ENCODE assay signal across 27 mouse cellular contexts in the genomic region with DNA sequence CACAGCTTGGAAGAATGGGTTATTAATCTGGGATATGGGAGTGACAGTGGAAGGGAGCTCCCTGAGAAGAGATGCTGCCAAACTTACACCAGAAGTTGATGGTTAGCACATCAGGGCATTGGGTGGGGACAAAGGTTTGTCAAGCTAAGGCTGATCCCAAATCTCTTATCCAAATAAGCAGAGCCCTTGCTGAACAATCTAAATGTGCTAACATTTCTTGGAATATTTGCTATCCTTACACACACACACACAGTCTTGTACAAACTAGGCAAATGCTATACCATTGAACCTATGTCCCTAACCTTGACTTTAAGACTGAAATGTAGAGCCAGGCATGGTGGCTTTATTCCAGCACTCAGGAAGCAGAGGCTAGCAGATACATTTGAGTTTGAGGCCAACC. TPM values are rescaled to one million over a fixed set of nuclear protein-coding genes. Genes with fewer than 3 reads are reported as not detected.
A peak's percentile ranks its signal among the peaks of the same experiment; 100 is the strongest.
DNase-seq lines count a peak whose midpoint lies in the region; ATAC-seq and TF ChIP-seq lines count a peak whose summit lies in the region.
"Had no signal": no experiment of that assay in that cellular context is flagged by ENCODE, and none has a peak within 500 bp of the region (broad histone marks: within the 10 kb centered on the region; RNA-seq: fewer than 3 reads in every experiment).

No protein-coding gene starts in this region.

- no peak overlapping the region for H3K4me3 ChIP-seq in liver, embryonic 11.5 days (ENCODE audit: low read depth, low read length)
- H3K4me3 ChIP-seq in liver, embryonic 14.5 days (ENCODE audit: insufficient read depth in 1 of 2, low read depth in 2 of 2, low read length in 2 of 2): no peak overlapping the region
- no peak overlapping the region for H3K4me3 ChIP-seq in liver, postnatal 0 days (ENCODE audit: low read depth, low read length)
- H3K4me3 ChIP-seq in hindbrain, embryonic 14.5 days (replicated peaks; ENCODE audit: low read length): no peak overlapping the region
- H3K4me3 ChIP-seq: embryonic facial prominence, embryonic 12.5 days; embryonic facial prominence, embryonic 15.5 days; forebrain, embryonic 12.5 days; forebrain, embryonic 15.5 days; heart, embryonic 12.5 days; heart, embryonic 15.5 days; hindbrain, embryonic 10.5 days; hindbrain, embryonic 13.5 days had no signal

- ATAC-seq in liver, embryonic 11.5 days (replicated peaks; ENCODE audit: low FRiP score): peak; percentile 77
- ATAC-seq in liver, embryonic 14.5 days (ENCODE audit: insufficient read depth): peak; percentile 79
- ATAC-seq in liver, postnatal 0 days: peak; percentile 79
- no peak for ATAC-seq in hindbrain, embryonic 14.5 days (ENCODE audit: low FRiP score)
- ATAC-seq: activated CD4-positive, CD25-positive, alpha-beta regulatory T cell, adult 4 months; forebrain, embryonic 15.5 days; hindbrain, postnatal 0 days had no signal

- no peak overlapping the region for H3K9ac ChIP-seq in liver, embryonic 11.5 days (ENCODE audit: low read depth, low read length)
- H3K9ac ChIP-seq in liver, embryonic 14.5 days (replicated peaks): no peak overlapping the region; the same call in 1 of the 2 replicates
- H3K9ac ChIP-seq in liver, postnatal 0 days (replicated peaks): no peak overlapping the region
- no peak overlapping the region for H3K9ac ChIP-seq in hindbrain, embryonic 14.5 days
- H3K9ac ChIP-seq: embryonic facial prominence, embryonic 12.5 days; embryonic facial prominence, embryonic 15.5 days; forebrain, embryonic 12.5 days; forebrain, embryonic 15.5 days; heart, embryonic 12.5 days; heart, embryonic 15.5 days; hindbrain, embryonic 13.5 days had no signal

- DNase-seq in liver, embryonic 11.5 days (ENCODE audit: low spot score): no peak
- DNase-seq in liver: no peak
- peak in 1 of 3 experiments; percentile 69 for DNase-seq in liver, embryonic 14.5 days (ENCODE audit: low read depth in 3 of 3, low spot score in 3 of 3)
- no peak for DNase-seq in liver, postnatal 0 days
- no peak for DNase-seq in hindbrain, embryonic 14.5 days (ENCODE audit: low spot score)
- DNase-seq in thymus, postnatal 14 days: no peak
- DNase-seq: adrenal gland, adult 8-10 months; adrenal gland, postnatal 36 days; cerebellum, adult 11 months; cerebellum, adult 2 months; cerebellum, adult 9-11 months; cerebellum, postnatal 25 days; gastrocnemius, postnatal 25 days; heart, adult 18-20 months; heart, postnatal 10 days; heart, postnatal 36 days had no signal

- H3K4me2 ChIP-seq in liver, embryonic 11.5 days: no peak overlapping the region
- peak overlapping the region; percentile 27 for H3K4me2 ChIP-seq in liver, embryonic 14.5 days (ENCODE audit: low read depth)
- no peak overlapping the region for H3K4me2 ChIP-seq in liver, postnatal 0 days (ENCODE audit: low read depth, low read length)
- H3K4me2 ChIP-seq in hindbrain, embryonic 14.5 days (replicated peaks): no peak overlapping the region
- H3K4me2 ChIP-seq: embryonic facial prominence, embryonic 12.5 days; embryonic facial prominence, embryonic 15.5 days; forebrain, embryonic 12.5 days; forebrain, embryonic 15.5 days; heart, embryonic 12.5 days; heart, embryonic 15.5 days; hindbrain, embryonic 13.5 days had no signal

- no peaks in the 10 kb centered on the region for H3K27me3 ChIP-seq in liver, embryonic 11.5 days (replicated peaks; ENCODE audit: control insufficient read depth, insufficient read depth, low read length)
- H3K27me3 ChIP-seq in liver, embryonic 14.5 days (ENCODE audit: control insufficient read depth, insufficient read depth, low read length): no peaks in the 10 kb centered on the region
- no peaks in the 10 kb centered on the region for H3K27me3 ChIP-seq in liver, postnatal 0 days (ENCODE audit: insufficient read depth, low read length)
- no peaks in the 10 kb centered on the region for H3K27me3 ChIP-seq in hindbrain, embryonic 14.5 days (ENCODE audit: control insufficient read depth, insufficient read depth, low read length)
- H3K27me3 ChIP-seq: embryonic facial prominence, embryonic 12.5 days; embryonic facial prominence, embryonic 15.5 days; forebrain, embryonic 12.5 days; forebrain, embryonic 15.5 days; heart, embryonic 12.5 days; heart, embryonic 15.5 days; hindbrain, embryonic 13.5 days had no signal

- no peak for TF ChIP-seq CTCF in liver, embryonic 14.5 days (IDR thresholded peaks at IDR 0.05; ENCODE audit: low read depth)
- no peak for TF ChIP-seq CTCF in liver, postnatal 0 days (IDR thresholded peaks at IDR 0.05; ENCODE audit: low read depth)

- H3K4me1 ChIP-seq in liver, embryonic 11.5 days (replicated peaks; ENCODE audit: control insufficient read depth, insufficient read depth, low read length): peaks cover 5% of the 10 kb centered on the region
- peaks cover 25 to 29% of the 10 kb centered on the region in 2 experiments for H3K4me1 ChIP-seq in liver, embryonic 14.5 days (replicated peaks; ENCODE audit: control insufficient read depth in 2 of 2, insufficient read depth in 2 of 2, low read length in 1 of 2)
- peaks cover 13% of the 10 kb centered on the region for H3K4me1 ChIP-seq in liver, postnatal 0 days (ENCODE audit: insufficient read depth)
- no peaks in the 10 kb centered on the region for H3K4me1 ChIP-seq in hindbrain, embryonic 14.5 days (replicated peaks; ENCODE audit: control insufficient read depth, insufficient read depth, low read length)
- H3K4me1 ChIP-seq: embryonic facial prominence, embryonic 12.5 days; embryonic facial prominence, embryonic 15.5 days; forebrain, embryonic 12.5 days; forebrain, embryonic 15.5 days; heart, embryonic 12.5 days; heart, embryonic 15.5 days; hindbrain, embryonic 10.5 days; hindbrain, embryonic 13.5 days had no signal

- H3K36me3 ChIP-seq in liver, embryonic 11.5 days (ENCODE audit: control insufficient read depth, insufficient read depth, low read length): peaks cover 19% of the 10 kb centered on the region
- H3K36me3 ChIP-seq in liver, embryonic 14.5 days (replicated peaks; ENCODE audit: control insufficient read depth, insufficient read depth, low read depth): peaks cover 10% of the 10 kb centered on the region
- H3K36me3 ChIP-seq in liver, postnatal 0 days (replicated peaks; ENCODE audit: insufficient read depth, low read length): peaks cover 13% of the 10 kb centered on the region
- peaks cover 38% of the 10 kb centered on the region for H3K36me3 ChIP-seq in hindbrain, embryonic 14.5 days (replicated peaks; ENCODE audit: control insufficient read depth, insufficient read depth)

- H3K9me3 ChIP-seq in liver, embryonic 11.5 days (ENCODE audit: control insufficient read depth, low read length): no peaks in the 10 kb centered on the region
- H3K9me3 ChIP-seq in liver, embryonic 14.5 days (ENCODE audit: control insufficient read depth, low read length): no peaks in the 10 kb centered on the region
- no peaks in the 10 kb centered on the region for H3K9me3 ChIP-seq in liver, postnatal 0 days (ENCODE audit: low read length)
- no peaks in the 10 kb centered on the region for H3K9me3 ChIP-seq in hindbrain, embryonic 14.5 days (ENCODE audit: control insufficient read depth, low read length)
- H3K9me3 ChIP-seq: embryonic facial prominence, embryonic 12.5 days; embryonic facial prominence, embryonic 15.5 days; forebrain, embryonic 12.5 days; forebrain, embryonic 15.5 days; heart, embryonic 12.5 days; heart, embryonic 15.5 days; hindbrain, embryonic 10.5 days; hindbrain, embryonic 13.5 days had no signal

- peak overlapping the region; percentile 1; the same call in 1 of the 2 replicates for H3K27ac ChIP-seq in liver, embryonic 11.5 days (ENCODE audit: low read depth, low read length)
- peak overlapping the region; percentile 66 for H3K27ac ChIP-seq in liver, embryonic 14.5 days
- peak overlapping the region; percentile 55 for H3K27ac ChIP-seq in liver, postnatal 0 days (ENCODE audit: low read depth)
- no peak overlapping the region for H3K27ac ChIP-seq in hindbrain, embryonic 14.5 days
- H3K27ac ChIP-seq: embryonic facial prominence, embryonic 12.5 days; embryonic facial prominence, embryonic 15.5 days; forebrain, embryonic 12.5 days; forebrain, embryonic 15.5 days; heart, embryonic 15.5 days; hindbrain, embryonic 10.5 days; hindbrain, embryonic 13.5 days; hindbrain, postnatal 0 days had no signal

- TF ChIP-seq EP300 in liver, embryonic 14.5 days (IDR thresholded peaks at IDR 0.05; ENCODE audit: low read depth): peak; percentile 65
- TF ChIP-seq EP300 in liver, postnatal 0 days (IDR thresholded peaks at IDR 0.05; ENCODE audit: low read depth): peak; percentile 87

RNA-seq across cellular contexts. Expression of gene Gm10842, which starts 3.1 kb away (rescaled TPM):
- polyA plus RNA-seq in liver, embryonic 11.5 days (2014; fragmentation: Nextera tagmentation; extraction: Ambion mirVana): not detected in 2 replicates
- polyA plus RNA-seq in liver, embryonic 14.5 days (2012; rRNA removed): not detected in 2 replicates
- polyA plus RNA-seq in liver, embryonic 14.5 days (2014; fragmentation: Nextera tagmentation; extraction: Ambion mirVana): not detected in 2 replicates
- polyA plus RNA-seq in liver, postnatal 0 days (2015; fragmentation: Nextera tagmentation; extraction: Ambion mirVana): not detected in 2 replicates
- not detected in 2 replicates for polyA plus RNA-seq in hindbrain, embryonic 14.5 days (2014; fragmentation: Nextera tagmentation; extraction: Ambion mirVana)
- polyA plus RNA-seq: activated CD4-positive, CD25-positive, alpha-beta regulatory T cell, adult 4 months; cerebellum, adult 2 months; embryonic facial prominence, embryonic 12.5 days; embryonic facial prominence, embryonic 15.5 days; forebrain, embryonic 12.5 days; forebrain, embryonic 15.5 days; gonadal fat pad, adult 2 months; heart, embryonic 12.5 days; heart, embryonic 15.5 days; hindbrain, embryonic 10.5 days; hindbrain, embryonic 13.5 days; hindbrain, postnatal 0 days had no signal

RNA-seq across cellular contexts. Expression of gene Mettl2, which starts 17.3 kb away (rescaled TPM):
- 46.2 and 46.9 TPM in 2 replicates for polyA plus RNA-seq in liver, embryonic 11.5 days (2014; fragmentation: Nextera tagmentation; extraction: Ambion mirVana)
- polyA plus RNA-seq in liver, embryonic 14.5 days (2012; rRNA removed): 12.0 and 16.6 TPM in 2 replicates
- 14.2 and 14.6 TPM in 2 replicates for polyA plus RNA-seq in liver, embryonic 14.5 days (2014; fragmentation: Nextera tagmentation; extraction: Ambion mirVana)
- 7.7 and 9.3 TPM in 2 replicates for polyA plus RNA-seq in liver, postnatal 0 days (2015; fragmentation: Nextera tagmentation; extraction: Ambion mirVana)
- polyA plus RNA-seq in hindbrain, embryonic 14.5 days (2014; fragmentation: Nextera tagmentation; extraction: Ambion mirVana): 25.0 and 27.3 TPM in 2 replicates

RNA-seq across cellular contexts. Expression of gene Tlk2, which starts 35.0 kb away (rescaled TPM):
- 16.1 and 18.2 TPM in 2 replicates for polyA plus RNA-seq in liver, embryonic 11.5 days (2014; fragmentation: Nextera tagmentation; extraction: Ambion mirVana)
- 12.0 and 16.3 TPM in 2 replicates for polyA plus RNA-seq in liver, embryonic 14.5 days (2012; rRNA removed)
- polyA plus RNA-seq in liver, embryonic 14.5 days (2014; fragmentation: Nextera tagmentation; extraction: Ambion mirVana): 10.2 and 10.6 TPM in 2 replicates
- polyA plus RNA-seq in liver, postnatal 0 days (2015; fragmentation: Nextera tagmentation; extraction: Ambion mirVana): 5.3 and 6.4 TPM in 2 replicates
- 26.2 and 27.9 TPM in 2 replicates for polyA plus RNA-seq in hindbrain, embryonic 14.5 days (2014; fragmentation: Nextera tagmentation; extraction: Ambion mirVana)
